Mouse (Mus musculus) T-helper 17 cell (primary cell): Measurements from ENCODE around the gene Cct4.

ENCODE experiments used
- in situ Hi-C, 2 experiments: fragments of 300-600 bp; cut with MboI, MseI; formaldehyde crosslinking; loops; 1 replicate in 1 of 2; 2 replicates in 1 of 2; pipeline ENCODE4 v1.15.1; 2025; ENCODE audit warnings: high pct_unique_total_duplicates in 2 of 2

Gene Cct4

GRCm38 (mm10) chr11:22990393-22991126, at the start of gene Cct4:
Gene Cct4, plus strand, starts transcription at chr11:22990519.
- in situ Hi-C loops, result no loop called here

DNA sequence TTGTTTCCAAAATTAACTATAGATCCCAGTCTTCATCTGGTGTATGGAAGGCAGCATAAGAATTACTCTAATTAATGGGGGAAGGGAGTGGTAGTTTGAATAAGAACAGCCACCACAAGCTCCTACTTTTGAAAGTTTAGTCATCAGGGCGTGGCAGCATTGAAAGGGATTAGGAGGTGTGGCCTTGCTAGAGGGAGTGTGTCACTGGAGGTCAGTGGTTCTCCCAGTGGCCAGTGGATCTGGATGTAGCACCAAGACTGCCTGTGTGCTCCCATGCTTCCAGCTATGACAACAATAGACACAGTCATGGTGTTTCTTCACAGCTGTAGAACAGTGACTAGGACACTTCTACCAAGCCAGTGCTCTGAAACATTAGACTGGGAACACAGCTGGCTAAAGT, 41.2 kb upstream of the Cct4 start:
- in situ Hi-C loops, result loop anchor here in 1 of 2 experiments (25.0 kb wide), 1 partner anchor 937 kb away; the partner anchor contains the start of gene Otx1

DNA sequence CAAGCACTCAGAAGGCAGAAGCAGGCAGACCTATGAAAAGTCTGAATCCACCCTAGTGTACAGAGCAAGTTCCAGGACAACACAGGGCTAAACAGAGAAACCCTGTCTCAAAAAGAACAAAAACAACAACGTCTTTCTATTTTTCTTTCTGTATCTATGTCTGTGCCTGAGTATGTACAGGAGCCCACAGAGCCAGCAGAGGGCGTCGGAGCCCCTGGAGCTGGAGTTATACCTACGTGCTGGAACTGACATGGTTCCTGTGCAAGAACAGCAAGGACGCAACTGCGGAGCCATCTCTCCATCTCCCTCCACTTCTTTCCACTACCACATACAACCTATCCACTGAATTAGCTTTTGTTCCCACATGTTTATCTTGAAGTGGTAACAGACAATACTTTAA, 40.2 kb upstream of the Cct4 start:
- in situ Hi-C loops, result loop anchor here in 1 of 2 experiments (5.0 kb wide), 2 partner anchors 88 to 168 kb away; partner anchors contain the start of gene B3gnt2

DNA sequence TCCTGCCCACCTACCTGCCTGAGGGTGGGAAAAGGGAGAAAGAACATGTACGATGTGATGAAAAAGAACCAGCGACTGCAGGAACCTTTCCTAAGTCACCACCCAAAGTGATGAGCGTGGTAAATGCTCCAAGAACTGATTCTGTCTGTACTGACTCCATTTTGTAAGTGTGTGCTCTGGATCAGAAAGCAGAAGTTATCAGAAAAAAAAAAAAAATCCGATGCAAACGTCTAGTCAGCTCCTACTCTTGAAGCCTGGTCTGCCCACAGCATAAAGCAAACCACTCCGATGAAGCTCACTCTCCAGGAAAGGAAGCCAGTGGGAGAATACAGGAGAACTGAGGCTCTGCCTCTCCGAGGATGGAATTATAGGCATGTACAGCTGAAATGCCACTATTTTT, 37.7 kb upstream of the Cct4 start:
- in situ Hi-C loops, result loop anchor here in 1 of 2 experiments (5.0 kb wide), 2 partner anchors 90 to 170 kb away; partner anchors contain the start of gene B3gnt2

- in situ Hi-C loops, result loop anchor here (5.0 kb wide), 3 partner anchors 94 to 324 kb away; partner anchors contain the start of gene B3gnt2 (in 1 of the 2)
Measured at GRCm38 (mm10) chr11:22956346-22956745, 34.0 kb upstream of the Cct4 start.

DNA sequence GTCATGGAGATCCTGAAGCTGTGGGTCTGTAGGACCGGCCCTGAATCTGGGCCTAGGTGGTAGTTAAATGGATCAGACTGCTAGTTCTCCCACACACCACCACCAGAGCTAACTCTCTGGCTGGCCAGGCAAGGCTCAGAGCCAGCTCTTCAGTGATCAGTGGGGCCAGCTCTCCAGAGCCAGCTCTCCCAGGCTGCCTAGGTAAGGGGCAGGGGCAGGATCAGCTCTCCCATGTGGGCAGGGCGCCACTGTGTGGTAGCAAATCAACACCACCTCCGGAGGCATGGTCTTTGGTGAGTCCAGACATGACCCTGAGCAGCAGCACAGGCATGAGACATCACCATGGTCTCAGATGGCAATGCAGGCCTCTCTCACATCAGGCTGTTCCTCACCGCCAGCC, 33.5 kb upstream of the Cct4 start:
- in situ Hi-C loops, result loop anchor here (5.0 kb wide), 3 partner anchors 95 to 325 kb away; partner anchors contain the start of gene B3gnt2 (in 1 of the 2)

GRCm38 (mm10) chr11:22957791-22958374, 32.4 kb upstream of the Cct4 start:
- in situ Hi-C loops, result loop anchor here (5.0 kb wide), 3 partner anchors 96 to 326 kb away; partner anchors contain the start of gene B3gnt2 (in 1 of the 2)

DNA sequence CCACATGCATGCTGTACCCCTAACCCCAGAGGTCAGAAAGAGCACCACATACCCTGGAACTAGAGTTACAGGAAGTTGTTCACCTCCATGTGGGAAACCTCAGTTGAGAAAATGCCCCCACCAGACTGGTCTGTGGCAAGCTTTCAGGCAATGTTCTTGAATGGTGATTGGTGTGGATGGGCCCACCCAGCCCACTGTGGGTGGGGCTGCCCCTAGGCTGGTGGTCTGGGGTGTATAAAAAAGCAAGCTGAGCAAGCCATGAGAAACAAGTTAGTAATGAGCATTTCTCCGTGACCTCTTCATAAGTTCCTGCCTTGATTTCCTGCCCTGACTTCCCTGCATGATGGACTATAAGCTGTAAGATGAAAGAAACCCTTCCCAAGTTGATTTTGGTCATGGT, 28.2 kb upstream of the Cct4 start:
- in situ Hi-C loops, result no loop called here

DNA sequence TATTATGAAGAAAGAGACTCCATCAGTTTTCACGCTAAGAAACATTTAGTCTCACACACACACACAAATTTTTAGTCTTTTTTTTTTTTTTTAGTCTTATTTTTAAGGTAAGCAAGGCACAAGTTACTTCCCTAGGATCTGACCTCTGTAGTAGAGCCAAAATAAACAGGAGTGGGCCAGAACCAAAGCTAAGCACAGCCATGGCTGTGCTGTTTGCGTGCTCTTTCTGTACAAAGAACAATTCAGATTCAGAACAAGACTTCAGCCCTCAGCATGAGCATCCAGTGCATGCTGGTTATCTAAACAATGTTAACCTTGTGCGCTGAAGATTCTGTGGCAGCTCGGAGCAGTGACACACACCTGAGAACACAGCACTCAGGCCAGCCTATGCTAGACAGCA, 25.9 kb upstream of the Cct4 start:
- in situ Hi-C loops, result no loop called here

- in situ Hi-C loops, result no loop called here
Measured at GRCm38 (mm10) chr11:22965503-22965902, 24.8 kb upstream of the Cct4 start.

DNA sequence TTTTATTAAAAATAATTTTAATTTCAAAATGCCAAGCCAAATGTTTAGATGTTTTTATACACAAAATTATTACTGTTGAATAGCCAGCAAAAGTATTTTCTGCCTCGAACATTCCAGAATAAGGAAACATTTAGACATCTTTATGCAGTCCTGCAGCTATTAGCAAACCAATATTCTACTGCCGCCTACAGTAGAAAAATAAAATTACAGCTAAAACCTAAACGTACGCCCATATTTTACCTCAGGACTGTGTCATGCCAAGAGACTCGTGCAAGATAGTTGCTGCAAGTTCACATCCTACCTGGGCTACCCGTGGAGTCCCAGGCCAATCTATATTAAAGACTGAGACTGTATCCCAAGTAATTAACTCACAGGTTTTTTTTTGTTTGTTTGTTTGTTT, 20.8 kb upstream of the Cct4 start:
- in situ Hi-C loops, result no loop called here

- in situ Hi-C loops, result loop anchor here in 1 of 2 experiments (10.0 kb wide), 1 partner anchor 1234 kb away; no protein-coding TSS in a partner anchor
Measured at GRCm38 (mm10) chr11:22970546-22970945, 19.8 kb upstream of the Cct4 start.

- in situ Hi-C loops, result loop anchor here in 1 of 2 experiments (10.0 kb wide), 1 partner anchor 1233 kb away; no protein-coding TSS in a partner anchor
Measured at GRCm38 (mm10) chr11:22971835-22972709, 18.2 kb upstream of the Cct4 start, which contains the start of gene Zrsr1. Gene Zrsr1, plus strand, starts transcription at chr11:22972005.

- in situ Hi-C loops, result loop anchor here in 1 of 2 experiments (10.0 kb wide), 1 partner anchor 1232 kb away; no protein-coding TSS in a partner anchor
Measured at GRCm38 (mm10) chr11:22972746-22973526, 17.4 kb upstream of the Cct4 start.

DNA sequence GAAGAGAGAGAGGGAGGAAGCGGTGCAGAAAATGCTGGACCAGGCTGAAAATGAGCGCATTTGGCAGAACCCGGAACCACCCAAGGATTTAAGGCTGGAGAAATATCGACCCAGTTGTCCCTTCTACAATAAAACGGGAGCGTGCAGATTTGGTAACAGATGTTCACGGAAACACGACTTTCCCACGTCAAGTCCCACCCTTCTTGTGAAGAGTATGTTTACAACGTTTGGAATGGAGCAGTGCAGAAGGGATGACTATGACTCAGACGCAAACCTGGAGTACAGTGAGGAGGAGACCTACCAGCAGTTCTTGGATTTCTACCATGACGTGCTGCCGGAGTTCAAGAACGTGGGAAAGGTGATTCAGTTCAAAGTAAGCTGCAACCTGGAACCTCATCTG, 16.7 kb upstream of the Cct4 start:
- in situ Hi-C loops, result loop anchor here in 1 of 2 experiments (10.0 kb wide), 1 partner anchor 1231 kb away; no protein-coding TSS in a partner anchor

DNA sequence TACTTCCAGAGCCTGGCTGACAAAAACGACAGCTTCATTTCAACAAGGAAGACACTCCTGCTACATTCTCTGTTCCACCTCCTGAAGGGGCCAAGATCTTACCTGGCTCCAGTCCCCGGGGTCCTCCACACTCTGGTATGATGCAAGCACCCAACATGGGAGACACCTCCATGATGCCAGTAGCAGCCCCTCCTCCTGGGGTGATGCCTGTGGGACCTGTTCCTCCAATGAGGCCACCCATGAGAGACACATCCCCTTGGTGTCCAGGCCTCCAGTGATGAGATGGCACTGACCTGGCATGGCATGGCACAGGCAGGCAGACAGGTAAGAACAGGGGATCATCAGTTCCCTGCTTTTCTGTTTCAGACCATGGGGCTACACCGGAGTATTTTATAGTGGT, 12.1 kb upstream of the Cct4 start:
- in situ Hi-C loops, result loop anchor here in 1 of 2 experiments (10.0 kb wide), 1 partner anchor 1227 kb away; no protein-coding TSS in a partner anchor

- in situ Hi-C loops, result loop anchor here in 1 of 2 experiments (10.0 kb wide), 1 partner anchor 1226 kb away; no protein-coding TSS in a partner anchor
Measured at GRCm38 (mm10) chr11:22978711-22979110, 11.6 kb upstream of the Cct4 start.

DNA sequence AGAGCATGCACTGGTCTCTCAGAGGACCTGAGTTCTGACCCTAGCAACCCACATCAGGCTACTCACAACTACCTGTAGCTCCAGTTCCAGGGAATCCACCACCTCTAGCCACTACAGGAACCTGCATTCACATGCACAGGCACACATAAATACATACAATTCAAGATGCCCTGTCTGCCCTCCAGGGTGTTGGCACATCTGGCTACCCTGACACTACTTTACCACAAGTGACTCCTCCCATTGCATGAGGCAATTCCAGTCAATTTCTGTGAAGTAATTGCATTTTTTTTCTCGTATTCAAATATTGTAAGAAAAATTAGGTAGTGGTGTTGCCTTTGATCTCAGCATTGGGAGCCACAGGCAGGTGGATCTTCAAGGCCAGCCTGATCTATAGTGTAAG, 11.1 kb upstream of the Cct4 start:
- in situ Hi-C loops, result loop anchor here in 1 of 2 experiments (10.0 kb wide), 1 partner anchor 1226 kb away; no protein-coding TSS in a partner anchor

DNA sequence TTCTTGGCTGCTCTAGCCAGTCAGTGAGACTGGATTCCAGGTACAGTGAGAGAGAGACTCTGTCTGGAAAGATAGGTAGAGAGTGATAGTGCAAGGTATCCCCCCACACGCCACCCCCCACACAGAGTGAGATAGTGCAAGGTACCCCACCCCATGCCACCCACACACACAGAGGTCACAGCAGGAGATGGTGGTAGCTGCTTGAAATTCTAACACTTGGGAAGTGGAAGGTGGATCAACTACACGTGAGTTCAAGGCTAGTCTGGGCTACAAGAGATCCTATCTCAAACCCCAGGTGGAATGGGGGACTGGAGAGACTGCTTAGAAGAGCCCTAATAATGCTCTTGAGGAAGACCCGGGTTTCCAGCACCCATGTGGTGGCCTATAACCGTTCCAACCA, 9.3 kb upstream of the Cct4 start:
- in situ Hi-C loops, result no loop called here

DNA sequence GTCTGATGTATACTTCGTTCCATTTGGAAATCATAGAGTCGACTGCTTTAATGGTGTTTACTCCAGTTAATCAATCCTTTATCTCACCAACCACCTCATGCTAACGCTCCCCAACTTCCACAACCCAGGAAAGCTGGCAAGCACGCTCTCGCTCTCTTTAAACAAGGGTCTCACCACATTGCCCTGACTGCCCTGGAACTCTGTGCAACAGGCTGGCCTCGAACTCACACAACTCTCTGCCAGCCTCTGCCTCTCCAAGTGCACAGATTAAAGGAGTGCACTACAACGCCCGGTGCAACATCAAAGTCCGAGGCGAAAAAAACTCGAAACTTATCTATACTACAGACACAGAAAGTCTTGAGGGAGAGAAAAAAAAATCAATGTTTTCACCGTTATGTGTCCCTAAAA, 8.8 kb upstream of the Cct4 start:
- in situ Hi-C loops, result no loop called here
